Mouse (Mus musculus): ENCODE measurements at regions not wholly inside any gene's neighbourhood (a gene's known extent, or its start where the extent isn't known, plus 50 kb on each side); places are given as distances from the start of the nearest gene placed in this dataset.

DNA sequence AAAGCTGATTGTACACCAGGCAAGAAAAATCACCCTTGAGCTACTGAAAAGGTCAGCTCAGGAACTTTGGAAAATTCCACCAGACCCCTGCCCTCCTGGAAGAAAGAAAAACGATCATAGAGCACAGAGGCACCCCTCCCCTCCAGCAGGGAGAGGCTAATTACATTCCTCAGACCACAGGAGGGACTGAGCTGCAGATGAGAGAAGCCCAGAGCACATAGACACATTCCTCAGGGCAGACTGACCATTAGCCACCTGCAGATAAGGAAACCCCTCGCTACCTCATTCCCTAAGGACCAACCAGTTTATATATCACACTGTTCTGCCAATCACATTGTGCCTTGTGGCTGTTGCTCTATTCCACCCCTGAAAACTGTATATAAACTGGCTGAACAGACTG, 230.3 kb downstream of the Parp8 start:
- no peak for DNase-seq (ENCODE audit: low read depth)

GRCm38 (mm10) chr13:116781616-116782015, 243.7 kb downstream of the Parp8 start:
- no peak for DNase-seq (ENCODE audit: low read depth)

GRCm38 (mm10) chr13:116765491-116765890, 259.8 kb downstream of the Parp8 start:
- DNase-seq (ENCODE audit: low read depth): no peak

- no peak for DNase-seq (ENCODE audit: low read depth)
These were observed 265.4 kb downstream of the Parp8 start for GRCm38 (mm10) chr13:116759912-116760311.

- no peak for DNase-seq (ENCODE audit: low read depth)
These were observed 284.5 kb downstream of the Parp8 start for GRCm38 (mm10) chr13:116740825-116741224.

DNA sequence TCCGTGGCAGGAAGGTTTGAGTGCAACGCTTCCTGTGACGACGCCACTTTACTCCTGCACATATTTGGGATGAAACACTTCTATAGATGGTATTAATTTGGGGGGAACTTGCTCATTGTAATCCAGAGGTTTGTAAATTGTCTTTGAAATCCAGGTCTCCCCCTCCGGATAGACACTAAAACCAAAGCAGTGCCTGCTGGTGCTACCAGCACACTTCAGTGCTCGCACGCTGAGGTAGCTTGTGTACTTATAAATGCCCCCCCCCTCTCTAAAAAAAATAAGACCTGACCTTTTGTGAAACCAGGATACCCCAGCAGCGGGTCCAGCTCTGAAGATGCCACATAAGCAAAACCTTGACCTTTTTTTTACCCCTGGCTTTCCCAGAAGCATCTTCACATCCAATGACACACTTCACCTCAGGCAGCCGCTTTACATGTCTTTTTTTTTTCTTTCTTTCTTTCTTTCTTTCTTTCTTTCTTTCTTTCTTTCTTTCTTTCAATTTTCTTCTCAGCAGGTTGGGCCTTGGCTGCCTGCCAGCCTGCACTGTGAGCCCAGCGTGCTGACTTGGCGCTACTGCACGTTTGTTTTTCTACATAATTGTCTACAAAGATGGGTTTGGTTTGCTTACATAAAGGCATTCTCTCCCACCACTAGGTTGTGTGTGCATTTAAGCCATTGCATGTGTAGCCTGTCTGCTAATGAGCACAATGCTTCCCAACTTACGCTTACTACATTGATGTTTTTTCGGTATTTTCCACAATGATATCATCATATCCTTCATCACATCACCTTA, 301.8 kb downstream of the Parp8 start:
- no peak for DNase-seq (ENCODE audit: low read depth)

DNA sequence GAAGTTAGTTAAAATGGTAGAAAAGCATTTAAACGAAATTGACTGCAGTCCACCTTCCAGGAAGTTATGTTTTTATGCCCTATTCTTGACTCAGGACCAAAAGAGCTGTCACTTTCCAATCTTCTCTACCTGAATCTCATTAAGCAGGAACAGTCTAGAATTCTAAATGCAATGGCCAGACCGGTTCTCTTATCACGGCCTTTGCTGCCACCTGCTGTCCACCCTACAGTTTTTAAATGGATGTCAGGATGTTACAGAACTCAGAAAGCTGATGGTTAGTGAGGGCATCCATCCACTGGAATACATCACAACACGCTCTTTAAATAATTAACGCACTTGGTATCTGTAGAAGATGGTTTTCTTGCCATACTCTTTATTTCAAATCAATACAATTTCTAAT, 310.5 kb downstream of the Parp8 start:
- DNase-seq (ENCODE audit: low read depth): peak; percentile 29

GRCm38 (mm10) chr13:116711866-116712593, 313.3 kb downstream of the Parp8 start:
- peak; percentile 62 for DNase-seq (ENCODE audit: low read depth)

DNA sequence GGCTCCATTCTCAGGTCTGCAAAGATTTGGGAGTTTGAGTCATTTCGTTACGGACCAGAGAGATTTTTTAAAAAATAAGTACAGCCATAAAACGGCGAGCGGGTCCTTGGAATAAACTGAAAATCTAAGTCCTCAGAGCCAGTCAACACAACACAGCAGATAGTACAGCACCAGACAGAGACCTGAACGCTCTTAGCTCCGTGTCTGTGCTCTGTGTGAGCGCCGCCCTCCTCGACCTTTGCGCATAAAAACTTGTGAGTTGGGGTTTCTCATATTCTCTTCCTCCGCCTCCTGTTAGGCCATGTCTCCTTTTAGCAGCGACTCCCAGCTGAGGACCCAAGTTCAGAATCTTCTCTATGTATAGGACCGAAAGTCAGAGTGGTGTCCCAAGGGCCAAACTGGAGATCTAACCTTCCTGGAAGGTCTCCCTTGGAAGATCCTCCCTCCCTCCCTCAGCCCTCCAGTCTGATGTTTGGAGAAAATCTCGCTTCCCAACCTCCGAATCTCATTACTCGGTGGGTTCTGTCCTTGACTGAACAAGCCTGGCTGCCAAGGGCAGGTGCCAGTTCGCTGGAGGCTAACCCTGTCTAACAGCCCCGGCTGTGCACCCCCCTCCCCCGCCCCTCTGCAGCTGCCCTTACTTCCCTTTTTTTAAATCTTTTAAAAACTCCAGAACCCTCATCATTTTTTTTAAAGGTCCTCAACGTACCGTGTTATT, 314.0 kb downstream of the Parp8 start:
- DNase-seq (ENCODE audit: low read depth): no peak

- DNase-seq (ENCODE audit: low read depth): no peak
These were observed 315.7 kb downstream of the Parp8 start for GRCm38 (mm10) chr13:116709671-116710070.

DNA sequence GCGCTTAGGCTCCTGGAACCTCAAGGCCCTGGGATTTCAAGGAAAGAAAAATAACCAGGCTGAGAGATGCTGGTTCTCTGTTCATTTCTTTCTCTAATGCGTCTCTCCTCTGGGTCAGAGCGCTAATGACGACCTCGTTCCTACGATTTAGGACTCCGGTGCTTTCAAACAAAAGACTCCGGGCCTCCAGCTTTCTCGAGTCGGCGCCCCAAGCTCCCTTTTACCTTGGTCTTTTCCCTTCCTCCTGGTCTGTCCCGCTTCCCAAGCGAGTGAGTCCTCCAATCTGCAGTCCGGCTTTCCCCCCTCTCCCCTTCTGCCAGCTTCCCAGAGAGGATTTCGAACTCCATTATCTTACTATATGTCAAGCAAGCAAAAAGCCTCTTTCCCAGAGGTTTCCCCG, 316.5 kb downstream of the Parp8 start:
- DNase-seq (ENCODE audit: low read depth): no peak

- DNase-seq (ENCODE audit: low read depth): no peak
These were observed 316.9 kb downstream of the Parp8 start for GRCm38 (mm10) chr13:116708456-116708780.

DNA sequence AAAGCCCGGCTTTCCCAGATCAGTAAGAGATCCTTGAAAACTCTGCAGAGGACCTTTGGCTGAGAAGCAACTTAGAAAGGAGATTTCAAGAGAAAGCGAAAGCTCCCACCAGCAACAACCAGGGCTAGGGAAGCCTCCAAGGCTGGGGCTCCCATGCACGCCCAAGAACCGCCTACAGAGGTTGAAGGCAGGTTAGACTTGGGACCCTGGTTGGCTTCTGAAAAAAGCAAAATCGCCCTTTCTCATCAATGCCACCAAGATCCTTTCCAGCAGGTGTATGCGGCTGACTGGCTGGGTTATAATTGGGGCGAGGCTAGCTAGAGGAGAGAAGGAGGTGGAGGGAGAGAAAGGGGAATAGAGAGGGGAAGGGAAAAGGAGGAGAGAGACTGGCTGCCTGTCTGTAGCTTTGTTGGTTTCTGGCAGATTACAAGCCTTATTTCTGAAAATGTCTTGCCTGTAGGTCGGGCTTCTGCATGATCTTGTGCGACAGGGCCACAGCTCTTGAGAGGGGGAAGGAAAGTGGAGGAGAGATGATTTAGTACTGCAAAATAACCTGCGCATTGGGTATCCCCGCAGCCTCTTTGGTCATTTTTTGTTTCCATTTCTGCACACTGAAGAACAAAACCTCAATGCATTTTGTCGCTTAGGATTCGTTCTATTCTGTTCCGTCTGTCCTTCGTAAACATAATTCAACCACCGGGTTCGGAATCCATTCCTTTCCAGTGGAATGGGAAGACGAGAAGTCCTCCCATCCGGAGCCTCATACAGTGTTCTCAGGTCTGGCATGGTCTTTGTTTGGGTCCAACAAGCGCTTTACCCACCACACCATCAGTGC, 317.5 kb downstream of the Parp8 start:
- DNase-seq (ENCODE audit: low read depth): no peak

DNA sequence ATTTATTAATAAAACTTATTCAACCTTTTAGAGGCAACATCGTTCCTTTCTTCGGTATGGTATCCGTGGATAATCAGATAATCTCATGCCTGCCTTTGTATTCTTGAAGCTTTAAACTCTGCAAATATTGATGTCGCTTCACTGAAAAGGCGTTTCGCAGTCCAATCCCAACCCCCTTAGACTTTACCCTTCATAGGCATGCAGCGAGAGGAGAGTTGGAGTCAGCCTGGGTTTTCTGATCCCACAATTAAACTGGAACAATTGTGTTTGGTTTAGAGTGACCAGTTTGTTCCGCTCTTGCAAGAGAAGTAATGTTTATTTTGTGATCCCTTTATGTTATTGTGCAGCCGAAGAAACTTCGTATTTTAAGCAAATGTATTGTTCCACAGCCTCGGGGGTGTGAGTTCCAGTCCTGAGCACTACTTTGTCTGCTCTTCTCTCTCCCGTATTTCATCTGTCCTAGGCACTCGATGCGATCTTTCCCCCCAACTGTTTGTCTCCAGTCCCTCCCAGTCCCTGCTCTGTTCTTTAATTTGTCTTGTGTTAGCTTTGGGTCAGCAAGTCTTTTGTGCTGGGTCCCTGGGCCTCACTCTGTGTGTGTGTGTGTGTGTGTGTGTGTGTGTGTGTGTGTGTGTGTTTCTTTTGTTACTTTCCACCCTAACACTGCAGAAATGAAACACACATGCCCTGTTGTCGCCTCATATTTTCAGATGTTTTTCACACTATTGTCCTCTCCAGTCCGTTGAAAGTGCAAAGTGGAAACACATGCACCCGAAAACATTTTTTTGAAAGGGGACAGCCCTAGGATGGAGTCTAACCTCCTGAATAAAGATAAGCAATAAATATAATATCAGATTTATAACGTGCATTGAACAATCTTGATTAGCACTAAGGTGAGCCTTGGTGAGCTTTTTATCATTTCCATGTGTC, 318.7 kb downstream of the Parp8 start:
- DNase-seq (ENCODE audit: low read depth): no peak

DNA sequence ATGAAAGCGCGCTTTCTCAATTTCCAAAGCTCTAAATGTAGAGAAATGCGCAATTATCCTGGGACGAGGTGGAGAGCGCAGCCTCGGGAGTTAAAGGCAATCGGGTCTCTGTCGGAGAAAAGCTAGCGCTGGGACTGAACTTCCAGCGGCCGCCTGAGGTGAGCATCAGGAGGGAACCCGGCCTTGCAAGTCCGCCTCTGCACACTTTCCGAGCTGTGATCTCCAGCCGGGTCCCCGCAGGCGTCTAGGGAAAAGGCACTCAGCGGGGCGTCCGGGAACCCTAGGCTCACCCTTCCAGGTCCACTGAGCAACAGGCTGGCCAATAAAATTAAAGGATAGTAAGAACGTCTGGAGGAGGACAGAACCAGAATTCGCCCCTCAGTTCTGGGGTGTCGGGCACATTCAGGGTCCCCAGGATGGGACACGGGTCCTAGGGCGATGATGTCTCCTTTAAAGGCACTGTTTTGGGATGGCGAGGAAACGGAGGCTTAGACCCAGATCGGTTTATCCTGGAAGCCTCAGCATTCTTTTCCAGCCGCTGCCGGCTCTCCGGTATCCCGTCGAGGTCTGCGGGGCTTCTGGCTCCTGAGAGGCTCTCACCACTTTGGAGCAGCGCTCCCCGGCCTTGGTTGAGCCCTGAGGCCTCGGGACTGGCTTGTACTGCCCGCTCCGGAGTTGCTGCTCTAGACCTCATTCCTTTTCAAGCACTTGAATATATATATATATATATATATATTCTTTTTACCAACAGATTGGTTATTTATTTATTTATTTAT, 319.5 kb downstream of the Parp8 start:
- DNase-seq (ENCODE audit: low read depth): no peak

DNA sequence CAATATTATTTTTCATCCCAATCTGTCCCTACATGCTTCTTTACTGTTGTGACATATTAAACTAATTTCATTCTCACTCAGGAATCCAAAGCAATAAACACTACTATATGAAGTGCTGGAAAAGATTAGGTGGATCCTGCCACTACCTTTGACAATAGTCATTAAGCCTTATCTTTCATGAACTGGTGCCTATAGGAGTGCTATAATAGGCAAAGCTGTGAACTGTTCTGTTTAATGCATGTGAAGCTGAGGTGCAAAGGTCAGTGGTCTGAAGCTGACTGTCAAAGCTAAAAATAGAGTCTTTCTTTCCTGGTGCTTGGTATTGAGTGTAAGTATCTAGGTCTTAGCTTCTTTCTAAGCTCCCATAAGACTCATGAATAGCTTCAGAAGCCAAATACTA, 336.6 kb downstream of the Parp8 start:
- no peak for DNase-seq (ENCODE audit: low read depth)

Measured in induced T-regulatory cell, adult 2 months (primary cell).